Mouse (Mus musculus) frontal cortex, postnatal 14 days (tissue): ENCODE measurements around the gene Thsd4.

Source experiments
- DNase-seq, 2 experiments: peaks; one replicate each; pipeline ENCODE4 v3.0.0; 2022; ENCODE audit warnings: low spot score in 2 of 2

The Thsd4 gene

DNA sequence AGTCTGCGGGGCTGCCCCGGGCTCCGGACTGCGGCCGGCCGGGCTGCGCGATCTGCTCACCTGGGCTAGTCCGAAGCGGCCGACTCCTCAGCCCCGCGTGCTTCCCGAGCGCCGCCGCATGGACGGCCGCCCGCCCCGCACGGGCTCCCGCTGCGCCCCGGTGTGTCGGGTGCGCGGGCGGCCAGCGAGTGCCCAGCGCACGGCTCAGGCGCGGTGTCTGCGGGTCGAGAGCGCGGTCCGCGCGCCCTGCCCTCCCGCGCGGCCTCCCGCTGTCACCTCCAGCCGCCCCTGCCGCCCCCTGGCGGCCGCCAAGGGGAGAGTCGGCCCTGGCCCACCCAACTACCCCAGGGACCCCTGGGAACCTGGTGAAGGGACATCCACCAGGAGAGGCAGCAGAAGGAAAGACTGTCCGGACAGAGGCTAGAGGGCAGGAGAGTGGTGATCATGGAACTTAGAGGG is at the start of gene Thsd4:
TSS of gene Thsd4 (minus strand) at position 241 of the 459 bp plus-strand sequence.
- DNase-seq: no peak

- DNase-seq: no peak
These were observed 49.2 kb upstream of the Thsd4 start for GRCm38 (mm10) chr9:60571041-60571440.

DNA sequence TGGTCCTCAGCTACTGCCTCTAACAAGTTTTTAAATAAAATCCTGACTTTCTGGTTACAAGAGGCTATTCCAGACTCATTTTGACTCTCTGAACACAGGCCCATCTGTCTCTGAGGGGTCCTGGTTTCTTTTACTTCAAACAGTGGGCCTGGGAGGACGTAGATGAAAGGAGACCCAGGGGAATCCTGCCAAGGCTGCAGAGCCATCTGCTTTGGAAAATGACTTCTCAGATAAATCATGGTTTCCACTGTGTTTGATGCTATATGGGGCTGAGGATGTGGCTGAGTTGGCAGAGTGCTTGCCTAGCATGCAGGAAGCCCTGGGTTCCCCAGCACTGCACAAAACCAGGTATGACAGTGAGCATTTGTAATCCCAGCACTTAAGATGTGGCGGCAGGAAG is 47.5 kb upstream of the Thsd4 start:
- no peak for DNase-seq

DNA sequence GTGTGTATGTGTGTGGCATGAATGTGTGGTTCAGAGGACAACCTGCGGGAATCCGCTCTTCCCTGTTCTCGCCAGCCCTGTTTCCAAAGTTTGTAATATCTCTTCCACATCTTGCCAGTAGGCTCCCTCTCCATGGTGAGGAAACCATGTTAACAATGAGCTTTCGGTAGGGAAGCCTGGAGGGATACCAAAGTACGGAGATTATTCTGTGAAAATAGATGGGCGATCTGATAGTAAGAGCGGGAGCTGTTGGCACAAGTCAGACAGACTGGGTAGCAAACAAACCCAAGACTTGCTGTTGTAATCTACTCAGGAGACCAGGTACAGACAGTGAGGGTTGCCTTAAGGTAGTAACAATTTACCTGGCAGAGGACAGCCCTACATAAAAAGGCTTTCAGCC is 42.0 kb upstream of the Thsd4 start:
- DNase-seq: no peak

DNA sequence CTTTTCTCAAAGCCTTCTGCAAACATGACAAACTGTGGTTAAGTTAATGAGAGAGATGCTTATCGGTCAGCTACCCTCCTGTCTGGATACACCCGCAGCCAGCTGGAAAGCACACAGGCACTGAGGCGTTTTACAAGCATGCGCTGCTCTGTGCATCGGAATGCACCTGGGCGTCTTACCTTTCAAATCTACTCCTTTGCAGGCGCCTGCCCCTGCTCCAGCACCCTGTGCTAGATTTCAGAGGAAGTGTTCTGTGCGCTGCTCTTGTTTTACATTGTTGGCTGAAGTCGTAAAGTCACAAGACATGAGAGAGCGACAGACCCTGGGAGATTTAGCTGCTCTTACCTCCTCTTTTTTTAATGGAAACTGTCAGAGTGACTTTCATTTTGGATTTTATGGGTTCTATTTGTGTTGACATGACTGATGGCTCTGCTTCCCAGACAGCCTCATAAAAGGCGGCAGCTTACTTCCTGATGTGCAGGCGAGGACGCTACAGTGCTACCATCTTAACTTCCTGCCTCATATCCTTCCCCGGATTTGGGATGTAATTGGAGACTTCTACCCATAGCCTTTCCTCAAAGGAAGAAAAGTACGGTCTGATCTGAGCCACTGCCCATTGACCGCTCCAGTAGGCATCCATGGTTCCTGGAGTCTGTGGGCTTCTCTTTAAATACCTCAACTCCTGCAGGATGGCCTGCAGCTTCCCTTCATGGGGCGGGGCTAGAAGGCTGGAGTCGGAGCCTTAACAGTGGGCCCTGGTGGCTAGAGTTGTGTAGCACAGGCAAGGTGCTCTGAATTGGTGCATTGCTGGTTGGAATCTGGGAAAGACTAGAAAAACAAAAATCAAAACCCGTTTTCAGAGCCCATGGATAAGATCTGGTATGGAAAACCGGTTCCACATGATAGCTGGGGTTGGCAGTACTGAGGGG is 40.9 kb upstream of the Thsd4 start:
- DNase-seq: no peak

GRCm38 (mm10) chr9:60561641-60562289 is 39.9 kb upstream of the Thsd4 start:
- peak in 1 of 2 experiments; percentile 27 for DNase-seq

DNA sequence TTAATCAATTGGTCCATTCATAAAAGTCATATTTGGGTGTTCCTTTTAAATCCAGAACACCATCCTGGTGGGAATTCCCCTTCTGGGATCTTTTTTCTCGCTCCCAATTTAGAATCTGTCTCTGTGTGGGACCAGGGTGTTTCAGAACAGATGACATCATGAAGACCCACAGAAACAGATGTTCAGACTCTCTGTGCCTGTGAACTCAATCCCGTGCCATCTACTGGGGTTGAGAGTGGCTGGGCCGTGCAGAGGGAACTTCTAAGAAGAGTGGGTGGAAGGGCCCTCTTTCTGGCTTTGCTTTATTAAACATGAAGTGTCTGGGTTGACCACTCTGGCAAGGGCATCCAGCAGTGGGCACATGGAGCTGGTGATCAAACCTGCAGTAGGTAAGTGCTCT is 36.7 kb upstream of the Thsd4 start:
- DNase-seq: no peak

GRCm38 (mm10) chr9:60551238-60551637 is 29.4 kb upstream of the Thsd4 start:
- DNase-seq: no peak

DNA sequence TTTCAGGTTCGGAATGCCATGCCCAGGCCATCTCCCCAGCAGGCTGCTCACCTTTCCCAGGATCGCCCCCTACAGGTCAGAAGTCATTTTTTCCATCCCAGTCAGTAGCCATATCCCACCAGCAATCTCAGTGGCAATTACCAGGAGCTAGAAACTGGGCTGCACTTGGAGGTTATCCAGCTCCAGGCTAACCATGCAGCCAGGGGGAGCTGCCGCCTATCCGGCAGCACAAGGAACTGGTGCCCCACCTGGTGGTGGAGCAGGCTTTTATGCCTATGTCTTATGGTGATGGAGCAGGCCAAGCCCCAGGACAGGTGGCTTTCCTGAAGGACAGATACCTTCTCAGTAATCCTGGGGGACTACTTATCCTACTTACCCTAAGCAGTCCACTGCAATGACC is 26.3 kb upstream of the Thsd4 start:
- peak in 1 of 2 experiments; percentile 14 for DNase-seq

DNA sequence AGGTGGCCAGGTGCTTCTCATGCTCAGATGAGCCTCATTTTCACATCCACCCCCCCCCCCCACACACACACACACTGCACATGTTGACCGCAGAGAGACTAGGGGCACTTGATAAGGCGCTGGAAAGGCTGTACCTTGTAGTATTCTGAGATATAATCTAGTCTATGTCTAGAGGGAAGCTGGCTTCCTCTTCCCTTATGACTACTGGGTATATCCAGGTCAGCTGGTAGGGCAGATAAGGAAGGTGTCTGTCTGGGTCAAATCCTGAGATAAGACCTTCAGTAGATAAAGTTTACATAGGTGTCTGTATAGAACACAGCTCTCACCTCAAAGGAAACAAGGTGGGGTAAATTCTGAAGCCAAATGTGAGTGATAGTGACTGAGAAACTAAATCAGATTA is 24.3 kb upstream of the Thsd4 start:
- no peak for DNase-seq

DNA sequence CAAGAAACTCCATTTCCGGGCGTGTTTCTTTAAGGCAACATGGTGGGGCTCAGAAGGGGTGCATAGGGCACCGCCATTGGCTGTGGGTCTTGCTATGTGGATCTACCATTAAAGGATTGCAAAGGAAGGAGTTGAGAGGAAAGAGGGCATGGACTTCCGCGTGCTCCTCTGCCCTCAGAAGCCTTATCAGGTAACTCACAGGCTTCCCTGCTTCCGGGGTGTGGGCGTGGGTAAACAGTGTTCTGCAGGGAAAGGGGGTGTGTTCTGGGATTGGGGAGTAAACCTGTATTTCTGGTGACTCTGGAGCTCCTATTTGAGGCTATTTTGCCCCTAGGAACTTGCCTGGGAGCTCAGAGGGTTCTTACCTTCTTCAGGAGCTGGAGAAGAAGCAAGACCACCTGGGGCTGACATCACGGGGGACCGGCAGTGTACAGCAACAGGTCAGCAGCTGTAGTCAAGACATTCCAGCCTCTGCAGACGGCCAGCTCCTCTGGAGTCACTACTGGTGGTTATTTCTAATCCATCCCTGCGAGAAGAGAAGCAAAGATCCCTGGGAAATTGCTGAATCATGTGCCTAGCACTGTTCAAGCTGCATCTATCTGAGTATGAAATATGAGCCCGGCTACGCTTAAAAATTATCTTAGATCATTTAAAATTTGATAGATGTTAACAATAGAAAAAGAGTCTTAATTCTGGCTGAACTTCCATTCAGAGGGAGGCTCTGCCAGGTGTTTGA is 23.7 kb upstream of the Thsd4 start:
- no peak for DNase-seq

GRCm38 (mm10) chr9:60543422-60544015 is 21.7 kb upstream of the Thsd4 start:
- no peak for DNase-seq

DNA sequence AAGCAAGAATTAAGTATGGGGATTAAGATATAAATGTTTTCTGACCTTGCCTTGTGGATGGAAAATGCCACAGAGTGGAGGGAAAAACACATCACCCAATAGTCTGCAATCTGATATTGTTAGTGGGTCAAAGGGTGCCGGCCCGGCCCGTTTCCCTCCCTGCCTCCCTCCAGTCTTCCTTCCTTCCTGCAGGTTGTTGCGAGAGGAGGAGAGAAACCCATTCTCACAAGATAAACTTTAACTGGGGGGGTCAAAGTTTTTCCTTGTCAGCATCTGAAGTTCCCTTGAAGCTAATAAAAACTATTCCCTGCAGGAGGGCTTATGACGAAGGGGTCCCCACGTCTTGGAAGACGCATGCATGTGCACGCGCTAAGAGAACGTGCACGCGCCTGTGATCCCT is 8.5 kb upstream of the Thsd4 start:
- DNase-seq: no peak

DNA sequence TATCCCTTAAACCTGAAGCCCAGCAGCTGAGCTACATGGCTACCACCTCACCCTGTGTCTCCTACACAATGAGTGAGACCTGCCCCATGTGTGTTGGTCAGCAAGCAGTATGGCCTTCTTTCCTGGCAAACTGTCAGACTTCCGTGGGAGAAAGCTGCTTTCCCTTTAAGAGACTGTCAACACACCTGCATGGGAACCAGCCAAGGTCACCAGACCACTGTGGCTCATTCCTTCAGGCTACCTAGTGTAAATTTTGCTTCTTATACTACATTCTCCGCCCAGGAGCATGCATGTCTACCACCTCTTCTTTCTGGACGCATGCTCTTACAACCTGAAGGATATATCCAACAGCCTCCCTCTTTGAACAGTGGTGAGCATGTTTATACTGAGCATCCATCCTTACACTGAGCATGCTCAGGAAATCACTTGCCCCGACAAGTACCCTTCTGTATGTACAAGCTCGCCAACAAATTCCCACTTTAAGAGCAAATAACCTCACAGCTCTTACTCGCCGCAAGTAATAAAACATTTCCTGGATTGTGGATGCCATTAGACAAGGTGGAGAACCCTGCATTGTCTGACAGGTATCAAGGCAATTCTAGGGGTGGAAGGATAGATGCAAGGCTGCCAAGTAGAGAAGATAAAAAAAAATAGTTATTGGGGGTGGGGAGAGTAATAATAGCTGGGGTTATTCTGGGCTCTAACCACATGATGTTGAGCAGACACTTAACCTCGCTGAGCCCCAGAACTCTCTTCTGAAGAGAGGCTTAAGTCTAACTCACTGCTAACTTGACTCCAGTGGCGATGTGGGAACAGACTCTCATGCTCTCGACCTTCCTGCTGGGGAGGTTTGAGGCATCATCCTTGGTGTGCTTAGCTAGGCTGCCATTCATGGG is 7.8 kb upstream of the Thsd4 start:
- DNase-seq: no peak

DNA sequence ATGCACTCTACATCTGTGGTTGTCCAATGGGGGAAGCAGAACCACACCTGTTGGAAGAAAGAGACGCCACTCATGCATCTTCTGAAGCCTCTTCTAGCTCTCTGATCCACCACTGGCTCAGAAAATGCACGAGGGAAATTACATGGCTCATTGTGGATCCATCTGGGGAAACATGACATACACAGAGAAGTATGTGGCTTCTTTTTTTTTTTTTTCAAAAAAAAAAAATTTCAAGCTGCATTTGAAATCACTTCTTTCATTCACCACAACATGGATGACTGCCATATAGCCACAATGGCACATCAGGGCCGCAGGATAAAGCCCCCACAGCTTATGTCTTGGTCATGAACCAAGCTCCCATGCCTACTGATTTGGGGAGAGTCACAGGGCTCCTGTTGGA is 6.4 kb upstream of the Thsd4 start:
- no peak for DNase-seq

DNA sequence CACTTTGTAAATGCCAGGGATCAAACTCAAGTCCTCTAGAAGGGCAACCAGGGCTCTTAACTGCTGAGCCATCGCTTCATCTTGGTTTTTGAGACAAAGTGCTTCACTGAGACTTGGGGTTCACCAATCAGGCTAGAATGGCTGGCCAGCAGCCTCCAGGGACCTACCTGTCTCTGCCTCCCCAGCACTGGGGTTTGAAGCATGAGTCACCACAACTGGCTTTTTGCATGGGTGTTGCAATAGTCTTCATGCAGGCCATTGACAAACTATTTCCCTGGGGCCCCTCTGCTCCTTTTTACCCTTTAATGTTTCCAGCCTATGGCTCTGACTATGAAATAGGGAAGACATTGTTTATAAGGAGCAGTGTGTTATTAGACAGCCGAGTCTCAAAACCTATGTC is 6.0 kb upstream of the Thsd4 start:
- no peak for DNase-seq

GRCm38 (mm10) chr9:60527051-60527450 is 5.2 kb upstream of the Thsd4 start:
- DNase-seq: no peak

DNA sequence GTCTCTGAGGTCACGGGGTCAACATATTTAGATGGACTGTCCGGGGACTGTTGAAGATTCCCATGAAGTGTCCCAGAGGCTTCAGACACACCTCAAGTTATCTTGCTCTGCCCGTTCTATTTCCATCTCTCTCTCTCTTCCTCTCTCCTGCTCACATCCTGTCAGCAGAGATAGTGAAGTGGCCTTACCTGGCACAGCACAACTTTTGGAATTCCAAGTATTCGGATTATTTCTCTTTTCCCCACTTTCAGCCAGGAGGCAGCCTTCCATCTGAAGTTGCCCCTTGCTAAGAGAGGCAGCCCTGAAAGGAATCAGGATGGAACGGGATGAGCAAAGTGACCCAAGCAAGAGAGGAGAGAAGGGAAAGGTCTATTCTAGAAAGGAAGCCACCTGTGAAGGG is 4.3 kb upstream of the Thsd4 start:
- no peak for DNase-seq

DNA sequence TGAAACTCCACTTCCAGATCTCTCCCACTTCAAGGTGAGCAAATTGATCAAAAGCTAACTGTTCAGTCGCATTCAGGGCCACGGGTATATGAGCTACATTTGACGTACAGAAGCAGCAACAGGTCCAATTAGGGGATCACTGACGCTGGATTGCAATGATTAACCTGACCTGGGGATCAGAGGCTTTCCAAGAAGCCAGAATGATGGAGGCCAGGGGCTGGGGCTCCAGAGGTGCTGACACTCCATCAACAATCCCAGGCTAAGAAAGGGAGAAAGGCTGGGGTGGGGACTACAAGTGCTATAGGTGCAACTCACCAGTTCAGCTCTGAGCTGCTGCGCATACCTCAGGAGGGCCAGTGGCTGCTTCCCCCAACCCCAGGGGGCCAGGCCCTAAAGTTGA is 703 bp downstream of the Thsd4 start:
- no peak for DNase-seq

GRCm38 (mm10) chr9:60519601-60520000 is 2.2 kb downstream of the Thsd4 start:
- DNase-seq: no peak

GRCm38 (mm10) chr9:60518216-60518615 is 3.6 kb downstream of the Thsd4 start:
- DNase-seq: no peak
